Mouse (Mus musculus): Measurements from ENCODE around the gene Ldhd. TPM values are rescaled to one million over a fixed set of nuclear protein-coding genes. Genes with fewer than 3 reads are reported as not detected.
"Not testable (repeated sequence)": the region's sequence is repeated elsewhere in the genome, so short reads cannot be mapped to it uniquely, and the experiment has no call there.

Ldhd gene
- total RNA-seq (2021) = 10 to 100 TPM; 29.2 to 35.8 TPM
- long read RNA-seq, experiment 1, transcript Ldhd-201 (11 exons, 2,273 nt) = major isoform, 40 of 50 reads
- long read RNA-seq, experiment 1, partial matches to known transcripts = 4 of 50 reads
- long read RNA-seq, experiment 1, other reads (novel, unspliced or antisense) = 6 of 50 reads
- long read RNA-seq, experiment 2, transcript Ldhd-201 (11 exons, 2,273 nt) = major isoform, 36 of 49 reads
- long read RNA-seq, experiment 2, partial matches to known transcripts = 9 of 49 reads
- long read RNA-seq, experiment 2, other reads (novel, unspliced or antisense) = 3 of 49 reads

DNA sequence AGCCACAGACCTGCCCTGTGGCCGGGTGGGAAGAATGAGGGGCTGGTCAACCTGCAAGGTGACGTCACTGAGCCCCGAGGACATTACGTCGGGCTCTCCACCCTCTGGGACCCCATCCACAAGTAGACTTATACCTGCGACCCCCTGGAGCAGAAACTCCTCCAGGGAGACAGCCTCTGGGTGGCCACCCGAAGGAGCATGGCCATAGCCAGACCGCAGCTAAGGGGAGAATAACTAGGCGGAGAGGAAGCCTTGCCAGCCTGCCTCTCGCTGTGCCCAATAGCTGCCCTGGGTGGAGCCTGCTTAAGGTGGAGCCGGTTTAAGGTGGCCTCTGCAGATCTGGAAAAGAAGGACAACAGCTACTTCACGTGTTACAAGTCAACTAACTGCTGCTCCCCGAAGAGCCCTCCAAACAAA lies at the start of gene Ldhd:
Ldhd (minus strand) TSS at position 270 of the 417 bp plus-strand sequence.
- DNase-seq = peak; percentile 86
- intact Hi-C loops (cut with DNase I) = no loop called here
- TF ChIP-seq CTCF (IDR thresholded peaks at IDR 0.05) = no peak
- H3K27ac ChIP-seq = peak within 1 kb of the TSS; percentile 96
- H3K4me3 ChIP-seq = peak within 1 kb of the TSS; percentile 75

DNA sequence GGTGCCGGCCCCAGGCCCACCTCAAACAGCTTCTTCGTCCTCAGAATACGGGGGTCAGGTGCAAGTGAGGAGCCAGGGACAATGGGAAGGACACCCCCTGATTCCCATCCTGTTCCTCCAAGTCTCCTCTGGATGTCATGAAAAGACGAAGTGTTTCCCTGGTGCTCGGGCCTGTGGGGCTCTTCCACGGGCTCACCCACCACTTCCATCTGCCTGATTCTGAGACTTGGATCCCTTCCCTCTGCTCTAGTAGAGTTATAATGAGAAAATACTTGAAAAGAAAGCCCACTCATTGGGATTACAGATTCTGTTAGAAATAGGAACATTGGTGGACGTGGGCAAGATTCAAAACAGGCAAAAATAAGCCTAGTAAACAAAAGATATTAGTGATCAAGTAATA lies 48.7 kb upstream of the Ldhd start:
- H3K4me3 ChIP-seq = no peak overlapping the region
- TF ChIP-seq CTCF (IDR thresholded peaks at IDR 0.05) = no peak
- no peak for DNase-seq
- intact Hi-C loops (cut with DNase I) = loop anchor here (1.0 to 5.0 kb wide), 2 partner anchors 33 to 156 kb away; no protein-coding TSS in a partner anchor
- H3K27ac ChIP-seq = no peak overlapping the region

DNA sequence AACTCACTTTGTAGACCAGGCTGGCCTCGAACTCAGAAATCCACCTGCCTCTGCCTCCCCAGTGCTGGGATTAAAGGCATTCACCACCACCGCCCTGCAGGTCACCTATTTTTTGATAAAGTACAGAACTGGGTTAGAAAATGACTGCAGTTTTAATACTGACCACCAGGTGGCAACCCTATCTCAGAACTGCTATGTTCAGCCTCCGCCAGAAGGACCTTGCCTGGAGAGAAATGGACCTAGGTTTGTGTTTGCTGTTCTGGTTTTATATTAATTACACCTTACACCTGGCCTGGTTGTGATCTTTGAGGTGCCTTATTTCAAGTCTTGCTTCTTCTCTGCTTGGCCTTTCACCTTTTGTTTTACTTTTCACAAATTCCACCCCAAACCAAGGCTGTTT lies 47.9 kb upstream of the Ldhd start:
- TF ChIP-seq CTCF (IDR thresholded peaks at IDR 0.05) = peak; percentile 85
- intact Hi-C loops (cut with DNase I) = loop anchor here (5.0 kb wide), 1 partner anchor 34 kb away; no protein-coding TSS in a partner anchor
- peak; percentile 51 for DNase-seq
- H3K4me3 ChIP-seq = no peak overlapping the region
- H3K27ac ChIP-seq = no peak overlapping the region

DNA sequence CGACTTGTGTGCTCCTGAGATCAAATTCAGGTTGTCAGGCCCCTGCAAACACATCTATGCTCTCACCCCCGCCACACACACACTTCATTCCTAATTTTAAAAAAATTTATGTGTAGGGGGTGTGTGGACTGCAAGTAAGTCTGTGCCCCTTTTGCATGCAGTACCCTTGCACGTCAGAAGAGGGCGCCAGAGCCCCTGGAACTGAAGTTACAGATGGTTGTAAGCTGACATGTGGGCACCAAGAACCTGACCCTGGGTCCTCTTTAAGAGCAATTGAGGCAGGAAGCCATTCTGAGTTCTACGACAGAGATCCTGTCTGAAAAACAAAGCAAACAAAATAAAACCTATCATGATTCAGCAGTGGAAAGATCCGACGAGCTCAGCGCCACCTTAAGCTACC lies 46.1 kb upstream of the Ldhd start:
- peak; percentile 61 for TF ChIP-seq CTCF (IDR thresholded peaks at IDR 0.05)
- H3K27ac ChIP-seq = no peak overlapping the region
- no peak for DNase-seq
- H3K4me3 ChIP-seq = no peak overlapping the region
- intact Hi-C loops (cut with DNase I) = loop anchor here (5.0 kb wide), 1 partner anchor 36 kb away; no protein-coding TSS in a partner anchor

DNA sequence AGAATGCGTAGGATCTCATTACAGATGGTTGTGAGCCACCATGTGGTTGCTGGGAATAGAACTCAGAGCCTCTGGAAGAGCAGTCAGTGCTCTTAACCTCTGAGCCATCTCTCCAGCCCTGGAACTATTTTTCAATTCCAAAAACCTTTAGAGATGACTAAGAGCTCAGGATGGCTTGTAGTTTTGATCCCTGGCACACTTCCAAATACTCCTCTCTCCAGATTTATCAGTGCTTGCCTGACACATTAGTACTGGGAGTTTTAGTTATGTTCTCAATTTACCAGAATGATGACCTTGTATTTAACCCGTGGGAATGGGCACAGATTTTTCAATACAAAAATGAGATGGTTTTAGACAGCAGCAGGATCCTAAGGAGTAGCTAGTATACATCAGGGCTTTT lies 36.6 kb upstream of the Ldhd start:
- no peak for TF ChIP-seq CTCF (IDR thresholded peaks at IDR 0.05)
- intact Hi-C loops (cut with DNase I) = no loop called here
- Histone ChIP-seq H3K4me3 (no peak overlapping the region), H3K27ac (no peak overlapping the region)
- no peak for DNase-seq

DNA sequence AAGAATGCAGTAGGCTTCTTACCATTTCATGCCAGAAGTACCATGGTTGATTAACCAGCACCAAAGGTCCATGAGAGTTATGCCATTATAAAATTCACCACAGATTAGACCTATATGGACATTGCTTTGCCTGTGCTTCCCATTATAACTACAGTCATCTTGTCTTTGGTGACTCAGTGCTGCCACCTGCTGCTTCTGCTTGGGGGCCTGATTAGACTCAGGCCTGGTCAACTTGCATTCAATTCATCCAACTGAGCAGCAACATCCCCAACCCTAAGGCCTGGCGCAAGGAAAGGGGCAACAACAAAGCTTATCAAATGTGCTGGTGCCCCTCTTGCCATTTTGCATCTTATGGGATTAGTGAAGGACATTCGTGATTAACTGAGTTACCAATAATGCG lies 32.3 kb upstream of the Ldhd start:
- intact Hi-C loops (cut with DNase I) = loop anchor here (1.0 to 5.0 kb wide), 4 partner anchors 127 to 319 kb away; no protein-coding TSS in a partner anchor
- no peak overlapping the region for H3K4me3 ChIP-seq
- peak; percentile 90 for TF ChIP-seq CTCF (IDR thresholded peaks at IDR 0.05)
- peak; percentile 86 for DNase-seq
- H3K27ac ChIP-seq = no peak overlapping the region

DNA sequence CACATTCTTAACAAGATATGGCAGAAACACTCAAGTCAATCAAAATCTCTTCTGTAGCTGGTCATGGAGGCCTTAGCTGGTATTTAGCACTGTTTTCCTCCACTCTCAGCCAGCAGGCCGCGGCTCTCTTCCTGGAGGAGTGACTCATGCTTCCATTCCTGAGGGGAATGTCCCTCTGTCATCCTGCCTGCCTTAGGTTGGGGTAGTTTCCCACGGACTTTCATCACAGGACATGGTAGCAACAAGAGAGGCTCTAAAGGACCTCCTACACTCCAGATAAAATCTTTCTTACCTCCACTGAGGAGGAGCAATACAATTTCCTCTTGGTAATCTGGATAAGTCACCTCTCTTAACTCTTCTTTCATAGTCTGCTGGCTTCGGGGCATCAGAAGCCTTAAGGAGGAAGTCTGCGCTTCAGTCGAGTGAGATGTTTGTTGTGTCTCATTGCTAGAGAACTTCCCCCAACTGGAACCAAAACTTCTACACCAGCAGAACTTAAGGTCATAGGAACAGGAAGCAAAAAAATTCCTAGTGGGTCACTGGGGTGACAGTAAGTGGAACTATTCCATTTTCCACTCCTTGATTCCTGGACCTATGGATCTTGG lies 28.7 kb upstream of the Ldhd start:
- no peak for TF ChIP-seq CTCF (IDR thresholded peaks at IDR 0.05)
- intact Hi-C loops (cut with DNase I) = no loop called here
- no peak for DNase-seq
- Histone ChIP-seq H3K4me3 (no peak overlapping the region; the same call in 1 of the 2 replicates), H3K27ac (peak overlapping the region; percentile 66)

DNA sequence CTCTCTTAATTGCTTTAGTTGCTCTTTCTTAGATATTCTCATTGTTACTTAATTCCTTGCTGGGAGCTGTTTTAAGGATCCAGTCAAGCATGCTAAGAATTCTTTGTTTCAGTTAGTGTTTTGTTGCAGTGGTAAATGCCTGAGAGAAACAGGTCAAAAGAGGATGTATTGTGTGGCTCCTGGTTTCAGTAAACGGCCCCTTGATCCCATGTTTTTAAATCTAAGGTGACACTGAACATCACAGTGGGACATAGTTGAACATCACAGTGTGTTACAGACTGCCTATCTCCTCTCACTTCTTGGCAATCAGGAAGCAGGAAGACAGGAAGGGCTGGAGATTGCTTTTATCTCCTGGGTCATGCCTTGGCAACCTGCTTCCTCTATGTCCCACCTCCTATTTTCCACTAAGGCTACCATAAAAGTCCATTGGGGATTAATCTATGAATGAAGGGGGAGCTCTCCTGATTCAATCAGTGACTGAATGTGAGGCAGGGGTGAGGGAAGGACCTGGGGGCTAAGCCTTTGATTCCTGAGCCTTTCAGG lies 27.2 kb upstream of the Ldhd start:
- 0 out of 2 replicates have a peak overlapping the region, but pooled peaks have one; percentile 66 for H3K27ac ChIP-seq
- intact Hi-C loops (cut with DNase I) = no loop called here
- DNase-seq = no peak
- TF ChIP-seq CTCF (IDR thresholded peaks at IDR 0.05) = no peak
- H3K4me3 ChIP-seq = no peak overlapping the region

DNA sequence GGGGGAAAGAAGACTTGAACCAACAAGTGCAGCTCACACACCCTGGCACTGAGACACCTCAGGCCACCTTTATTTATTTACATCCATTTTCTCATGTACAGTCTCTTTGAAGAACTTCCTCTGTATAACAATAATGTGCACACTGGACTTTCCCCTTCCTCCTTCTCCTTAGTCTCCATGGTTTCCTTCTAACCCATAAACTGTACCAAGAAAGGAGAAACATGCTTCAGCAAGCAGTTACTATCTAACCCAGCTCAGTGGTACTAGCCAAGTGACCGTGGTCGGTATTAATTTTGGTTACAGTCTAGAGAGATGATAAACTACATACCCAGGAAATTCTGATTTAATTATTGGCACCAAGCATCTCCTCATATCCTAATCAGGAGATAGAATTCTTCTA lies 23.4 kb upstream of the Ldhd start:
- TF ChIP-seq CTCF (IDR thresholded peaks at IDR 0.05) = no peak
- H3K27ac ChIP-seq = no peak overlapping the region
- DNase-seq = no peak
- intact Hi-C loops (cut with DNase I) = no loop called here
- no peak overlapping the region for H3K4me3 ChIP-seq

DNA sequence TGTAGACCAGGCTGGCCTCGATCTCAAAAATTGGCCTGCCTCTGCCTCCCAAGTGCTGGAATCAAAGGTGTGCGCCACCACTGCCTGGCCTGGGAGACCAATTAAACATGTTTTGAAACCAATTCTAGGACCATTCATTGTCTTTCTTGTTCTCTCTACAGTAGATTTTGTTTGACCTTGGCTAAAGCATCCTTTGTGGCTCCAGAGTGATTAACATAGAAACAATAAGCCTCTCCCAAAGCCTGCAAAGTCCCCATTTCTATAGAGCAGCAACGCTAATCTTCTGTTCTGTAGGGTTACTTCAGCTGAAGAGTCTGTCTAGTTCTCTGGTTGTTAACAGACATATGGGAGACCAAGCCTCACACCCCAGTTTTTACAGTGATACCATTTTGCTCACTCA lies 20.5 kb upstream of the Ldhd start:
- no peak overlapping the region for H3K27ac ChIP-seq
- no peak for DNase-seq
- TF ChIP-seq CTCF (IDR thresholded peaks at IDR 0.05) = no peak
- no peak overlapping the region for H3K4me3 ChIP-seq
- intact Hi-C loops (cut with DNase I) = no loop called here

DNA sequence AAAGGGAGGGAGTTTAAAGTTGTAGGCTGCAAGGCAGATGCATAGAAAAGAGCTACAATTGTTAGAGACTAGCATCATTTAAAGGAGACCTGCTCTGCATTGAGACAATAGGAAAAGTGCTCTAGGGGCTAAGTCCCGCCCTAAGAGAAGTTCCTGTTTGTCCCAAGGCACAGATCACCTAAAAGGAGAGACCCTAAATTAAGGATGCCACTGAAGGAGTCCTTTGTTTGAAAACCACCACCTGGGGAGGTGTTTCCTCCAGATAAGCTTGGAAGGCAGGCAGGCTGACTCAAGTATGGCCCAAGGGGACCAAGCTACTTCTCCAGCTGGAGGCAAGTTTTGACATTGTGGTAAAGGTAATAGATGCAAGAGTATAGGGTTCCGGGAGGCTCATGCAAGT lies 18.7 kb upstream of the Ldhd start:
- Histone ChIP-seq H3K27ac (peak overlapping the region; percentile 16; the same call in 1 of the 2 replicates), H3K4me3 (no peak overlapping the region)
- no peak for DNase-seq
- intact Hi-C loops (cut with DNase I) = no loop called here
- no peak for TF ChIP-seq CTCF (IDR thresholded peaks at IDR 0.05)

DNA sequence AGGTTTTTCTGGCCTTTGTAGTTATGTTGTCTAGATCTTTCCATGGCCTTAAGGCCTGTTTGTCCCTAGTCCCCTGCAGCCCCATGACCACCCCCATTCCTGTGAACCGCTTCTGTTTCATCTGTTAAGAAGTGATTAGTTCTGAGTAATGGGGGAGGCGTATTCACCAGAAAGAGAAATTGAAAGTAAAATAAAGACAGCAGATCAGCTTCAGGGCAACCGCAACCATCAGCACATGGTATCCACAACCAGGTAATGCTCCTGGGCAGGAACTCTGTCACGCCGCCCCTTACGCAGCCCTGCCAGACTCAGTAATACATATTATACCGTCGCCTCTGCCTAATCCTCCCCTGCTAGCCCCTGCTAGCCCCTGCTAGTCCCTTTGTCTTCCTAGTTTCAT lies 15.5 kb upstream of the Ldhd start:
- H3K4me3 ChIP-seq = no peak overlapping the region
- intact Hi-C loops (cut with DNase I) = no loop called here
- no peak for TF ChIP-seq CTCF (IDR thresholded peaks at IDR 0.05)
- no peak for DNase-seq
- no peak overlapping the region for H3K27ac ChIP-seq

DNA sequence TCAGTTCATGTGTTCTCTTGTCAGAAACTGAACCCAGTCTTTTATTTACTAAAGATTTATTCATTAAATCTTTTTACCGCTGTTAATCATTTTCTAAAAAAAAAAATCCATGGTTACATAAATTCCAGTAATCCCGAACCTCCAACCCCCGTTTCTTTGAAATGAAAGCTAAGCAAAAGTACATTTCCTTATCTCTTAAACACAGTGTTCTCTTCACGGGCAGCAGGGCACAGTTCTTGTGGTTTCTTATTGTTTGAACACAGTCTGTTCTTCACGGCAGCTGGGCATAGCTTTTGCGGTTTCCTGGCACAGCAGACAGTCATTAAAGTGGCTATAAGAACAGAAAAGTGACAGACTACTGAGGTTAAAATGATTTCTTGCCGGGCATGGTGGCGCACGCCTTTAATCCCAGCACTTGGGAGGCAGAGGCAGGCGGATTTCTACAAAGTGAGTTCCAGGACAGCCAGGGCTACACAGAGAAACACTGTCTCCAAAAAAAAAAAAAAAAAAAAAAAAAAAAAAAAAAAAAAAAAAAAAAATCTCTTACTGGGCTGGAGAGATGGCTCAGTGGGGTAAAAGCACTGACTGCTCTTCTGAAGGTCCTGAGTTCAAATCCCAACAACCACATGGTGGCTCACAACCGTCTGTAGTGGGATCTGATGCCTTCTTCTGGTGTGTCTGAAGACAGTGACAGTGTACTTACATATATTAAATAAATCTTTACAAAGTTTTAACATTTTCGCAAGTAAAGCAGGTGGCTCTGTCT lies 14.3 kb upstream of the Ldhd start:
- DNase-seq; intact Hi-C loops (cut with DNase I): not testable (repeated sequence)
- peak overlapping the region; percentile 100 for H3K27ac ChIP-seq
- H3K4me3 ChIP-seq = peak overlapping the region; percentile 95
